Mouse (Mus musculus): ENCODE results near the gene Twistnb. TPM values are rescaled to one million over a fixed set of nuclear protein-coding genes. Genes with fewer than 3 reads are reported as not detected.

Gene Twistnb
- polyA plus RNA-seq (2015; fragmentation: Nextera tagmentation; extraction: Ambion mirVana), result 50.6 and 51.3 TPM in 2 replicates

DNA sequence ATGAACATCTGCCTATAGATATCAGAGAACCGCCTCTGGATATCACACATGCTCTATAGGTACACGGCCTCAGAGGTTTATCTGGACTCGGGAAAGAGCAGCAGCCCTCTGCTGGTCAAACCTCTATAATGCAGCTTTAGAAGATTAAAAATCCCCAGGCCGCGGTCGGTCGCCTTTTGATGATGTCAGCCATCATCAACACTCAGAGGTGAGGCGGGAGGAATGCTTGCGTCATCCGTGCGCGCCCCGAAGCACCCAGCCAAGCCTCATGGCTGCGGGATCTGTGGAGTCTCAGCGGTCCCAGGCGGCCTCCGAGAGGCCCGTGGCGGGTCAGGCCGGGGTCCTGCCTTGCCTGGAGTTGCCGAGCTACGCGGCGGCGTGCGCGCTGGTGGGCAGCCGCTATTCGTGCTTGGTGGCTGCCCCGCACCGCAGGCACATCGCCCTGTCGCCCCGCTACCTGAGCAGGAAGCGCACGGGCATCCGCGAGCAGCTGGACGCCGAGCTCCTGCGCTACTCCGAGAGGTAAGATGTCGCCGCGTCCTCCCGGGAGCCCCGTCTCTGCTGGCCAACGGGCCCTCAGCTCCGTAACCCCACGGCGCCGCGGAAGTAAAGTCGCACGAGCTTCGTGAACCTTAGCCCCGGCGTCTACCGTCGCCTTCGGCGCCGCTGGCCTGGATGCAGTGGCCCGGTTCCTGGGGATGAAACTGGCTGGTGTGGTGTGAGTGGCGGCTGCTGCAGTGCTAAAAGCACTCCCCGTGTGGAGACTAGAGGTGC is at the start of gene Twistnb:
Twistnb (plus strand) TSS at position 249 of the 774 bp plus-strand sequence.
- Histone ChIP-seq H3K27me3 (no peaks in the 10 kb centered on the region), H3K4me2 (peak within 1 kb of the TSS; percentile 63), H3K36me3 (peaks cover 6% of the 10 kb centered on the region; the same call in 1 of the 2 replicates), H3K9me3 (no peaks in the 10 kb centered on the region), H3K27ac (peak within 1 kb of the TSS; percentile 34), H3K9ac (peak within 1 kb of the TSS; percentile 84), H3K4me3 (peak within 1 kb of the TSS; percentile 84), H3K4me1 (peaks cover 5% of the 10 kb centered on the region)
- under 1% methylated on average over 66 of the region's 66 CpGs for WGBS
- peak; percentile 94 for ATAC-seq (ENCODE audit: borderline replicate concordance, extremely low read depth, low FRiP score, low TSS enrichment)

DNA sequence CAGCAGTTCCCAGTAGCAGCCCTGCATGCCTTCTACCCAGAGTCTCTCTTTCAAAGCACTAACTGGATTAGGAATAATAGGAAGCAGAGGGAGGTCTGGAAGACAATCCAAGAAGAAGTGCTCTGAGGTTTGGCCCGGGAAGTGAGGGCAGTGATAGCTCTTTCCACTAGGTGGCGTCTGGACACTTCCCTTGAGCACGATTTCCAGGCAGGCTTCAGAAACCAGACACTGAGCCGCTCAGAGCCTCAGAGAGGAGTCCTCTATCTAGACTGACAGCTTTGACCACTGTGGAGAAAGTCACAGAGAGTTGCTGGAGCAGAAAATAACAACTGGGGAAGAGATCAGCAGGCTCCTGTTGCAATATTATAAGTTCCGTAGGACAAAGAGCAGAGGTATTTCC is 40.6 kb upstream of the Twistnb start:
- Histone ChIP-seq H3K4me3 (no peak overlapping the region), H3K27me3 (0 out of 2 replicates have a peak, but pooled peaks cover 5% of the 10 kb centered on the region), H3K4me2 (no peak overlapping the region), H3K4me1 (no peaks in the 10 kb centered on the region), H3K9ac (no peak overlapping the region), H3K27ac (no peak overlapping the region), H3K9me3 (no peaks in the 10 kb centered on the region), H3K36me3 (no peaks in the 10 kb centered on the region)
- WGBS, result 10% methylated on average over 5 of the region's 5 CpGs
- peak; percentile 67; the same call in 1 of the 2 replicates for ATAC-seq (ENCODE audit: borderline replicate concordance, extremely low read depth, low FRiP score, low TSS enrichment)

DNA sequence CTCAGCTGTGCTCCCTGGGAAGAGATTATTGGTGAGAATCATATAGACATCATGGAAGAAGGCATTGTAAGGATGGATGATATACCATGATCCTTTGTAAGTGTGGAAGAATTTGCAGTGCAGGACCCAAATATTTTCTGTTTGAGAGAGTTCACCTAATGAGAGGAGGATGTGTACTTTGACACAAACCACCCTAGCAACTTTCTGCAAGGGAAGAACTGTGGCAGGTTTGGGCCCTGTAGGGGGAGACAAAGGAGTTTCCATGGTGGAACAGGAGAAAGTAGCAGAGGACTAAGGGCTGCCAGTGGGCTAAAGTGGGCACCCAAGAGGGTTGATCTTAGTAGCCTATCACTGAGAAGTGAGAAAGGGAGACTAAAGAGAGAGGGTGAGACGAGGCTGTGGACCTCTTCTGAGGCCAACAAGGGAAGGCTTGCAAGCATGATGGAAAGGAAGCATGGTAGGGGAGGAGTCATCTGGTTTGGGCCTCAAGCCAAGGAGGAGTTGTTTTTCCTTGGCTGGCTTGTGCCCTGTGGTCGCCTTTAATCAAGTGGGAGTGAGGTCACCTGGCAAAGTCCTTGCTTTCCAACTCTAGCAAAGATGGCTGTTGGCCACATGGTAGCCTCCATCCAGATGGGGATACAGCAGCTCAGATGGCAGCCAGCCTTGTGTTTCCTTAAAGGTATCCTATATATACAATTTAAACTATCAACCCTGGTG is 38.4 kb upstream of the Twistnb start:
- no peak overlapping the region for H3K27ac ChIP-seq
- WGBS, result 38% methylated on average over 2 of the region's 2 CpGs
- H3K4me2 ChIP-seq, result no peak overlapping the region
- H3K9ac ChIP-seq, result no peak overlapping the region
- H3K36me3 ChIP-seq, result no peaks in the 10 kb centered on the region
- H3K9me3 ChIP-seq, result no peaks in the 10 kb centered on the region
- ATAC-seq (ENCODE audit: borderline replicate concordance, extremely low read depth, low FRiP score, low TSS enrichment), result no peak
- peaks cover 7% of the 10 kb centered on the region; the same call in 1 of the 2 replicates for H3K4me1 ChIP-seq
- no peak overlapping the region for H3K4me3 ChIP-seq
- 0 out of 2 replicates have a peak, but pooled peaks cover 5% of the 10 kb centered on the region for H3K27me3 ChIP-seq

DNA sequence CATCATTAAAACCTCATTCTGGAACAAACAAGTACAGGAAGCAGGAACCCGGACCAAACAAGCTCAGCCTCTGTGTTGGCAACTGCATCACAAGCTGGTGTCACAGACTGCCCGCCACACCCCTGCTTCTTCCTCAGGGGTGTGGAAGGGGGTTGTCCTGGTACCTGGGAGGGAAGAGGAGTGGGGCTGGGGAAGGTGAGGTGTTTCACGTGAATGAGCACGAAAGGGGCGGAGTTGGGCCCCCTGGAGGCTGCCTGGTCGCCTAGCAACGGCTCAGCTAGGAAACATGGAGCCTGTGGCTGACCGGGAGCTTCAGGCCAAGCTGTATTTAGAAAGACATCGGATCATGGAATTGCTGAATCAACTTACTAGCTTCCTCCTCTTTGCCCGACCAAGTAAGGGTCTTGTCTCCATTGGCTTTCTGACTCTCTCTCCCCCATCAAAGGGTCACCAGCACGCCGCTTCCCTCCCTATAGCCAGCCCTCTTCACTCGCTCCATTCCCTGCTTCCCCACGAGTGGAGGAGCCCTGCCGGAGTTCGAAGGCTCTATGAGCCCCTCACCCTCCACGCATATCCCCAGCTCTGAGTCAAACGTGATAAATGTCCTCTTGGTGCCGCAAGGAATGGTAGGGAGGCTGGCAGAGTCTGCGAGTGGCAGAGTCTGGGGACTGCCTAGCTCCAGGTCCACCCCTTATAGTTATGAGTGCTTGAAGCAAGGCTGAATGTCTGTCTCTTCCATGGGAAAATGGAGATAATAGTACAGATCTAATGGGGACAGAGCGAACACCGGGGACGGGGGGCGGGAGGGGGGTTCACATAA is 34.4 kb upstream of the Twistnb start, which contains the start of gene Efcab10:
Efcab10 (plus strand) TSS at position 51 of the 820 bp plus-strand sequence.
- Histone ChIP-seq H3K36me3 (no peaks in the 10 kb centered on the region), H3K4me3 (peak within 1 kb of the TSS; percentile 24), H3K27ac (no peak within 1 kb of the TSS), H3K27me3 (no peaks in the 10 kb centered on the region), H3K9me3 (no peaks in the 10 kb centered on the region), H3K4me1 (peaks cover 7% of the 10 kb centered on the region; the same call in 1 of the 2 replicates), H3K4me2 (peak within 1 kb of the TSS; percentile 54), H3K9ac (no peak within 1 kb of the TSS)
- WGBS, result 9% methylated on average over 24 of the region's 24 CpGs
- ATAC-seq (ENCODE audit: borderline replicate concordance, extremely low read depth, low FRiP score, low TSS enrichment), result no peak

DNA sequence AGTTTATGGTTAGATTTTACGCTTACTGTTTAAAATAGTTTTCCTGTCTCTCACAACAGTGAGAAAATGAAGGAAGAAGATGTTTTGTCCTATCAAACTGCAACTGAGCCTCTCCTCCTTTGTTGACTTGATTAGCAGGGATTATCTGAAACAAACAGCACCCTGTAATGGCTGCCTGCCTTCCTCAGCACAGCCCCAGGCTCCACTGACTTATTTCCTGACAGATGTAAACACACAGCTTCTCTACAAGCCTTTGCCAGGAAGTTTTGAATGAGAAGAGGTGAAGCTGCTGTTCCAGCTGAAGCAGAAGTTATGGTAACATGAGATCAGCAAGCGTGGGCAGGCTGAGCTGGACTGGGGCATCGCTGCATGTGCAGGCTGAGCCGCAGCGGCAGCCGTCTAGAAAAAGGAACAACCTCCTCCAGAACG is 26.2 kb upstream of the Twistnb start:
- Histone ChIP-seq H3K36me3 (no peaks in the 10 kb centered on the region), H3K27ac (peak overlapping the region; percentile 12; the same call in 1 of the 2 replicates), H3K9me3 (no peaks in the 10 kb centered on the region), H3K4me1 (peaks cover 16% of the 10 kb centered on the region; the same call in 1 of the 2 replicates), H3K4me3 (no peak overlapping the region), H3K9ac (no peak overlapping the region), H3K4me2 (no peak overlapping the region), H3K27me3 (no peaks in the 10 kb centered on the region)
- ATAC-seq (ENCODE audit: borderline replicate concordance, extremely low read depth, low FRiP score, low TSS enrichment), result peak; percentile 66; the same call in 1 of the 2 replicates
- 19% methylated on average over 7 of the region's 7 CpGs for WGBS

DNA sequence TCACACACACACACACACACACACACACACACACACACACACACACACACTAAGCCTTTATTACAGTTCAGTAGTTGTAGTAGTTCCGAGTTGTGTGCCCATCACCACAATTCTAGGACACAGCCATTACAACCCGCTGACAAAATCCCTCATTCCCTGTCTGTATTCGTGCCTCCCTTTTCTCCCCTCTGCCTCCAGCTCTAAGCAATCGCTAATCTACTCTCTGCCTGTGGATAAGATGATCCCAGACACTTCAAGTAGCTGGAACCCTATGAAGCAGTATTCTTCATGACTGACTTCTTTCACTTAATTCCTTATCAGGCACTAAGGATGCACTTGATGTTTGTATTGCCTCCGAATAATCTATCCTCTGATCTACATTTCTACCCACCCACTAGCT is 24.4 kb upstream of the Twistnb start:
- Histone ChIP-seq H3K36me3 (no peaks in the 10 kb centered on the region), H3K9ac (no peak overlapping the region), H3K27me3 (no peaks in the 10 kb centered on the region), H3K9me3 (no peaks in the 10 kb centered on the region), H3K4me1 (peaks cover 16% of the 10 kb centered on the region; the same call in 1 of the 2 replicates), H3K27ac (peak overlapping the region; percentile 71; the same call in 1 of the 2 replicates), H3K4me3 (no peak overlapping the region), H3K4me2 (no peak overlapping the region)
- ATAC-seq (ENCODE audit: borderline replicate concordance, extremely low read depth, low FRiP score, low TSS enrichment), result peak; percentile 33; the same call in 1 of the 2 replicates
- WGBS, result 46% methylated on average over 5 of the region's 5 CpGs

- H3K27ac ChIP-seq, result peak overlapping the region; percentile 71
- H3K27me3 ChIP-seq, result no peaks in the 10 kb centered on the region
- H3K9me3 ChIP-seq, result no peaks in the 10 kb centered on the region
- no peak overlapping the region for H3K4me2 ChIP-seq
- H3K4me3 ChIP-seq, result no peak overlapping the region
- H3K9ac ChIP-seq, result no peak overlapping the region
- peaks cover 16% of the 10 kb centered on the region; the same call in 1 of the 2 replicates for H3K4me1 ChIP-seq
- 15% methylated on average over 6 of the region's 6 CpGs for WGBS
- no peaks in the 10 kb centered on the region for H3K36me3 ChIP-seq
- ATAC-seq (ENCODE audit: borderline replicate concordance, extremely low read depth, low FRiP score, low TSS enrichment), result peak; percentile 91
Observed at GRCm38 (mm10) chr12:33405398-33406026, 23.9 kb upstream of the Twistnb start.

DNA sequence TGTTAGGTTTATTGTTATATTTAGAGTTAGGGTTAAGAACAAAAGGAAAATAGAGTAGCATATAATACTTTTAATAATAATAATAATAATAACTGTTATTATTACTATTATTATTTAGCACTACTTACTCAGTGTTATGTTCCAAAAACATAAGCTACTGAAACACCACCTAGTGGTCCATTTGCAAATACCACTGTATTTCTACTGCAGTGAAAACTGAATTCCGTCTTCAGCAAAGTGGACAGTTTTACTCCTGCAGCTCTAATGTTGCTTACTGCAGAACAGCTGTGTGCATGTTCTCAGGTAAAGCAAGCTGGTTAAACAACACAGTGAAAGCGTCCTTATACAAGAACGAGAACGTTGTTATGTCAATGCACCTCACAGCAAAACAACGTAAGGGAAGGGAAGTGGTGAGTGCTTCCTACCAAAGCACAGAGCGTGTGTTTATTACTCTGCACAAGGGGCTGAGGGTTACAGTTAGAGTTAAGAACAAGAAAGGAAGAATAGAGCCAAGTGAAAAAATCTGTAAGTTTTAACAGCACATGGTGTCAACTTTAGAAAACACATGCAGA is 17.8 kb upstream of the Twistnb start:
- H3K27me3 ChIP-seq, result no peaks in the 10 kb centered on the region
- no peak overlapping the region for H3K27ac ChIP-seq
- H3K9ac ChIP-seq, result no peak overlapping the region
- H3K36me3 ChIP-seq, result no peaks in the 10 kb centered on the region
- H3K4me1 ChIP-seq, result no peaks in the 10 kb centered on the region
- no peak overlapping the region for H3K4me2 ChIP-seq
- H3K9me3 ChIP-seq, result no peaks in the 10 kb centered on the region
- no peak for ATAC-seq (ENCODE audit: borderline replicate concordance, extremely low read depth, low FRiP score, low TSS enrichment)
- H3K4me3 ChIP-seq, result no peak overlapping the region
- WGBS, result 46% methylated on average over 6 of the region's 6 CpGs

DNA sequence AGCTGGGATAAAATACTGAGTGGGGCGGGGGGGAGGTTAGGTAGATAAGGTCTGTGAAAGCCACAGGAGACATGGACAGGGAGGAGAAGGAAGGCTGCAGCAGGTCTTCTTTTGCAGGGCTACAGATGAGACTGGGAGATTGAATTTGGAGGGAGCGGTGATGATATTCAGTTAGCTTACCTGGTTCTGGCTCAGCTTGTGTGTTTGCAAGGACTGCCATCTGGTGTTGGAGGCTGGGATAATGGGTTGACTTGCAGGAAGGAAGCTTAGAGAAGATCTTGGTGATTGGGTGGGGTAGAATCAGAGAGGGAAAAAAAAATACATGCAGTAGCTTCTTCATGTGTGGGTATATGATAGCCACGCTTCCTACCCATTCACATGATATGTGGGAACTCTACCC is 5.1 kb upstream of the Twistnb start:
- Histone ChIP-seq H3K4me1 (no peaks in the 10 kb centered on the region), H3K4me3 (no peak overlapping the region), H3K27ac (no peak overlapping the region), H3K9me3 (no peaks in the 10 kb centered on the region), H3K4me2 (no peak overlapping the region), H3K27me3 (no peaks in the 10 kb centered on the region), H3K36me3 (no peaks in the 10 kb centered on the region), H3K9ac (no peak overlapping the region)
- WGBS, result 30% methylated on average over 3 of the region's 3 CpGs
- ATAC-seq (ENCODE audit: borderline replicate concordance, extremely low read depth, low FRiP score, low TSS enrichment), result no peak

GRCm38 (mm10) chr12:33427293-33427692 is 2.1 kb upstream of the Twistnb start:
- no peak overlapping the region for H3K9ac ChIP-seq
- no peak overlapping the region for H3K4me2 ChIP-seq
- no peaks in the 10 kb centered on the region for H3K27me3 ChIP-seq
- WGBS, result 34% methylated on average over 3 of the region's 3 CpGs
- peaks cover 5% of the 10 kb centered on the region for H3K4me1 ChIP-seq
- H3K9me3 ChIP-seq, result no peaks in the 10 kb centered on the region
- H3K4me3 ChIP-seq, result no peak overlapping the region
- H3K27ac ChIP-seq, result no peak overlapping the region
- ATAC-seq (ENCODE audit: borderline replicate concordance, extremely low read depth, low FRiP score, low TSS enrichment), result no peak
- no peaks in the 10 kb centered on the region for H3K36me3 ChIP-seq

DNA sequence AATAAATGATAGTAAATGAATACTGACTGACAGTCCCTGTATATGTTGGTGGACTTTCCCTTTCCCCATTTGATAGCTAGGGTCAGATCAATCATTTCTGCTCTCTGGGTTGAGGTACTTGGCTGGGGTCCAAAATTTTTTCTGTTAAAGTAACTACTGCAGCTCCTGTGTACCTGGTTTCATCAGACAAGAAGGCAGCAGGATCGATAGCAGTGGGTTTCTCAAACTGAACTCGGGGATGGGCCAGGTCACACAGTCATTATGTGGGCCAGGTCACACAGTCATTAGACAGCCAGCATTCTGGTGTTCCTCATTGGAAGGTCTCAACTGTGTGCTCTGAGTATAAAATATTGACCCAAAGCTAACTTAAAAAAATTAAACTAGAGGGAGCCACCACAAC is 1.7 kb upstream of the Twistnb start:
- Histone ChIP-seq H3K4me2 (no peak overlapping the region), H3K9ac (no peak overlapping the region), H3K4me3 (no peak overlapping the region), H3K27ac (no peak overlapping the region), H3K4me1 (peaks cover 5% of the 10 kb centered on the region), H3K36me3 (no peaks in the 10 kb centered on the region), H3K9me3 (no peaks in the 10 kb centered on the region), H3K27me3 (no peaks in the 10 kb centered on the region)
- WGBS, result 72% methylated on average over 2 of the region's 2 CpGs
- ATAC-seq (ENCODE audit: borderline replicate concordance, extremely low read depth, low FRiP score, low TSS enrichment), result no peak

All from lung, embryonic 15.5 days (tissue).